Comparison of ENCODE assay signal across 8 mouse cellular contexts in genomic region chr17:88596544-88597221, GRCm38 (mm10). TPM values are rescaled to one million over a fixed set of nuclear protein-coding genes. Genes with fewer than 3 reads are reported as not detected.
DNase-seq lines count a peak whose midpoint lies in the region; ATAC-seq and TF ChIP-seq lines count a peak whose summit lies in the region.

No protein-coding gene starts in this region.

- no peak; the same call in 1 of the 2 replicates for ATAC-seq in limb, embryonic 12.5 days (ENCODE audit: insufficient number of reproducible peaks, insufficient read depth, low FRiP score, low TSS enrichment, low read depth)
- ATAC-seq in neural tube, embryonic 12.5 days (ENCODE audit: low FRiP score, low read depth): peak; percentile 3; the same call in 1 of the 2 replicates

- no peaks in the 10 kb centered on the region; the same call in 1 of the 2 replicates for H3K79me2 ChIP-seq in liver, adult 2 months (ENCODE audit: control insufficient read depth, insufficient read depth, low read length)

- 40% methylated on average over 16 of the region's 16 CpGs for WGBS in liver, adult 2 months
- WGBS in bone marrow, adult 2 months: 36% methylated on average over 16 of the region's 16 CpGs
- WGBS in limb, embryonic 12.5 days: 29% methylated on average over 16 of the region's 16 CpGs
- WGBS in neural tube, embryonic 12.5 days: 30% methylated on average over 16 of the region's 16 CpGs

- TF ChIP-seq CTCF in liver, adult 2 months (IDR thresholded peaks at IDR 0.05; ENCODE audit: low read depth, low read length): peak; percentile 95
- TF ChIP-seq CTCF in bone marrow, adult 2 months (IDR thresholded peaks at IDR 0.05; ENCODE audit: control insufficient read depth, insufficient read depth, low read length): peak; percentile 84

- no peaks in the 10 kb centered on the region for H3K9me3 ChIP-seq in limb, embryonic 12.5 days
- no peaks in the 10 kb centered on the region for H3K9me3 ChIP-seq in neural tube, embryonic 12.5 days

- DNase-seq in liver, adult 2 months (ENCODE audit: extremely low read depth, low read depth, low spot score): no peak
- DNase-seq in liver: no peak
- peak; percentile 53 to 68 for DNase-seq in frontal cortex, postnatal 25 days (ENCODE audit: low spot score in 2 of 2)
- DNase-seq in urinary bladder, adult 18-20 months (ENCODE audit: low spot score in 2 of 2): no peak
- no peak for DNase-seq in urinary bladder, adult 2 months (ENCODE audit: low spot score)

- H3K4me2 ChIP-seq in limb, embryonic 12.5 days: peak overlapping the region; percentile 86
- H3K4me2 ChIP-seq in neural tube, embryonic 12.5 days (replicated peaks): peak overlapping the region; percentile 73

- H3K27me3 ChIP-seq in liver, adult 2 months (ENCODE audit: control insufficient read depth, insufficient read depth, low read length): no peaks in the 10 kb centered on the region
- H3K27me3 ChIP-seq in limb, embryonic 12.5 days: no peaks in the 10 kb centered on the region
- no peaks in the 10 kb centered on the region for H3K27me3 ChIP-seq in neural tube, embryonic 12.5 days (replicated peaks)

- H3K27ac ChIP-seq in liver, adult 2 months (replicated peaks; ENCODE audit: insufficient read depth, low read depth, low read length): no peak overlapping the region
- H3K27ac ChIP-seq in bone marrow, adult 2 months (ENCODE audit: control insufficient read depth, insufficient read depth, low read depth, low read length, poor library complexity): no peak overlapping the region
- peak overlapping the region; percentile 93 for H3K27ac ChIP-seq in limb, embryonic 12.5 days
- H3K27ac ChIP-seq in neural tube, embryonic 12.5 days: no peak overlapping the region

- peak overlapping the region; percentile 70 for H3K4me3 ChIP-seq in liver, adult 2 months (ENCODE audit: insufficient read depth, low read depth, low read length)
- H3K4me3 ChIP-seq in bone marrow, adult 2 months (replicated peaks; ENCODE audit: control insufficient read depth, low read depth, low read length): peak overlapping the region; percentile 21
- H3K4me3 ChIP-seq in limb, embryonic 12.5 days (replicated peaks): peak overlapping the region; percentile 65
- peak overlapping the region; percentile 50 for H3K4me3 ChIP-seq in neural tube, embryonic 12.5 days

- H3K4me1 ChIP-seq in liver, adult 2 months (ENCODE audit: control insufficient read depth, insufficient read depth, low read length): peaks cover 10% of the 10 kb centered on the region
- H3K4me1 ChIP-seq in bone marrow, adult 2 months (ENCODE audit: control insufficient read depth, insufficient read depth, low read length): peaks cover 2% of the 10 kb centered on the region; the same call in 1 of the 2 replicates
- H3K4me1 ChIP-seq in limb, embryonic 12.5 days (replicated peaks): peaks cover 23% of the 10 kb centered on the region
- peaks cover 10% of the 10 kb centered on the region for H3K4me1 ChIP-seq in neural tube, embryonic 12.5 days

- TF ChIP-seq POLR2A in liver, adult 2 months (IDR thresholded peaks at IDR 0.05; ENCODE audit: extremely low read depth, insufficient read depth, low read length): no peak
- no peak for TF ChIP-seq POLR2A in bone marrow, adult 2 months (IDR thresholded peaks at IDR 0.05; ENCODE audit: borderline replicate concordance, control insufficient read depth, low read depth, low read length)

- H3K36me3 ChIP-seq in liver, adult 2 months (ENCODE audit: control insufficient read depth, insufficient read depth, low read length): no peaks in the 10 kb centered on the region
- H3K36me3 ChIP-seq in limb, embryonic 12.5 days: peaks cover 2% of the 10 kb centered on the region; the same call in 1 of the 2 replicates
- H3K36me3 ChIP-seq in neural tube, embryonic 12.5 days: no peaks in the 10 kb centered on the region

- H3K9ac ChIP-seq in liver, adult 2 months (ENCODE audit: low read depth, low read length): no peak overlapping the region; the same call in 1 of the 2 replicates
- peak overlapping the region; percentile 80 for H3K9ac ChIP-seq in limb, embryonic 12.5 days (replicated peaks)
- peak overlapping the region; percentile 68; the same call in 1 of the 2 replicates for H3K9ac ChIP-seq in neural tube, embryonic 12.5 days

RNA-seq across cellular contexts. Expression of gene Ston1, which starts 0.8 kb away (rescaled TPM):
- total RNA-seq in liver, adult 2 months (2014; rRNA removed): 2.5 and 5.3 TPM in 2 replicates
- 5.1 and 5.8 TPM in 2 replicates for polyA plus RNA-seq in liver, adult 2 months (2012; rRNA removed)
- 0.80 TPM in 1 of 2 replicates, not detected in the other for polyA plus RNA-seq in bone marrow, adult 2 months (2011; ENCODE audit: insufficient read depth, insufficient read length, low replicate concordance, missing spikeins)
- polyA plus RNA-seq in limb, embryonic 12.5 days (2016; fragmentation: Nextera tagmentation; extraction: Ambion mirVana): 4.8 and 6.1 TPM in 2 replicates
- 2.4 and 2.6 TPM in 2 replicates for polyA plus RNA-seq in neural tube, embryonic 12.5 days (2016; fragmentation: Nextera tagmentation; extraction: Ambion mirVana)
- 28.6 and 38.4 TPM in 2 replicates for polyA plus RNA-seq in urinary bladder, adult 2 months (2012; rRNA removed)

Comparison
In these comparisons a context has a peak if more than half of its experiments do, and no peak if none do; other contexts are left out.
1. DNase-seq: peak in frontal cortex, postnatal 25 days (2 of 2); none in liver, adult 2 months (single experiment), liver (single experiment), urinary bladder, adult 18-20 months (0 of 2) and urinary bladder, adult 2 months (single experiment).
2. Peak in every context shown above with its lines, with median percentiles within 50 percentile points of each other: H3K4me3 ChIP-seq.